ENCODE assay signal across 13 mouse cellular contexts in genomic region chr3:87913491-87913890, GRCm38 (mm10).
"Had no signal": no experiment of that assay in that cellular context is flagged by ENCODE, and none has a peak within 500 bp of the region (broad histone marks: within the 10 kb centered on the region; RNA-seq: fewer than 3 reads in every experiment).

No protein-coding gene starts in this region.

- ATAC-seq: midbrain, embryonic 13.5 days had no signal

- H3K9ac ChIP-seq: kidney, embryonic 15.5 days; limb, embryonic 13.5 days; midbrain, embryonic 13.5 days; neural tube, embryonic 15.5 days had no signal

- H3K27me3 ChIP-seq: kidney, embryonic 15.5 days; limb, embryonic 13.5 days; midbrain, embryonic 13.5 days; neural tube, embryonic 15.5 days had no signal

- H3K4me3 ChIP-seq: kidney, embryonic 15.5 days; limb, embryonic 13.5 days; midbrain, embryonic 13.5 days; myocyte; neural tube, embryonic 15.5 days had no signal

- H3K4me2 ChIP-seq: kidney, embryonic 15.5 days; limb, embryonic 13.5 days; midbrain, embryonic 13.5 days; neural tube, embryonic 15.5 days had no signal

- H3K9me3 ChIP-seq: kidney, embryonic 15.5 days; limb, embryonic 13.5 days; midbrain, embryonic 13.5 days; neural tube, embryonic 15.5 days had no signal

- DNase-seq: kidney, adult 2 months; kidney, postnatal 14 days; left cerebral cortex, postnatal 4 days; lung, adult 18-20 months; right cerebral cortex, postnatal 4 days; spleen, adult 18-20 months; thymus, adult 18-20 months; thymus, postnatal 14 days had no signal

- H3K27ac ChIP-seq: kidney, embryonic 15.5 days; limb, embryonic 13.5 days; midbrain, embryonic 13.5 days; neural tube, embryonic 15.5 days had no signal
